Mouse (Mus musculus) adrenal gland, adult (tissue): ENCODE data around the gene Cyp2a4.
"Not testable (repeated sequence)": the region's sequence is repeated elsewhere in the genome, so short reads cannot be mapped to it uniquely, and the experiment has no call there.

Experiments used
- DNase-seq, 2 experiments: peaks; one replicate each; pipeline ENCODE4 v3.0.0; 2022 to 2023; ENCODE audit warnings: low spot score in 1 of 2; ENCODE audit not compliant: inconsistent age in 2 of 2

Gene Cyp2a4

GRCm38 (mm10) chr7:26306926-26307325 is at the start of gene Cyp2a4:
TSS of gene Cyp2a4 (plus strand) at chr7:26307169.
- not testable (repeated sequence) for DNase-seq

DNA sequence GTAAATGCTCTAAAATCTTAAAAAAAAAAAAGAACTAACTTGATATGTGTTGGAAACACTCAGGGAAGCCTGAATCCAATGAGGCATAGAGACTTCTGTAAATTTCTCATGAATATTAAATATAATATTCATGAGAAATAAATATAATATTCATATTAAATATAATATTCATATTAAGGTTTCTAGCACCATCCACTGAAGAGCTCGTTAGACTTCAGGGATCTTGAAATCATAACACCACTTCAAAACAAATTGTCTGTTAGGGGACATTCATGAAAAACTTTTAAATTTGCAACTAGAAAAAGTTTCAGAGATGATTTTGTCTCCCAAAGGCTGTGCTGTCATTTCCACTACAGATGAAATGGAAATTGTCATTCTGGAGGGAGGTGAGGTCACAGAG is 46.9 kb upstream of the Cyp2a4 start, which contains the start of gene Vmn1r184:
Gene Vmn1r184 (plus strand): TSS at position 301 of the 400 bp plus-strand sequence.
- DNase-seq, result not testable (repeated sequence)

- not testable (repeated sequence) for DNase-seq
These were observed 3.4 kb upstream of the Cyp2a4 start for GRCm38 (mm10) chr7:26303429-26304166.

- not testable (repeated sequence) for DNase-seq
These were observed 4.8 kb downstream of the Cyp2a4 start for GRCm38 (mm10) chr7:26311786-26312185.

- not testable (repeated sequence) for DNase-seq
These were observed 8.2 kb downstream of the Cyp2a4 start for GRCm38 (mm10) chr7:26315194-26315593.

- not testable (repeated sequence) for DNase-seq
These were observed 8.8 kb downstream of the Cyp2a4 start for GRCm38 (mm10) chr7:26315809-26316208.

GRCm38 (mm10) chr7:26320361-26320760 is 13.4 kb downstream of the Cyp2a4 start:
- DNase-seq, result peak in 1 of 2 experiments; percentile 44

- DNase-seq, result not testable (repeated sequence)
These were observed 43.2 kb downstream of the Cyp2a4 start for GRCm38 (mm10) chr7:26350177-26350576.

GRCm38 (mm10) chr7:26352258-26352657 is 45.3 kb downstream of the Cyp2a4 start:
- DNase-seq, result not testable (repeated sequence)

- DNase-seq, result not testable (repeated sequence)
These were observed 49.8 kb downstream of the Cyp2a4 start for GRCm38 (mm10) chr7:26356719-26357118.
